Mouse (Mus musculus) ES-E14 (cell line): ENCODE results near the gene Ube4b. TPM values are rescaled to one million over a fixed set of nuclear protein-coding genes. Genes with fewer than 3 reads are reported as not detected.

ENCODE experiments used
- DNase-seq: peaks from one replicate; pipeline ENCODE4 v3.0.0-alpha.2; 2013; ENCODE audit warnings: low read depth, low spot score
- H3K27ac ChIP-seq: 2 replicates; pipeline ENCODE4 v1.5.1; 2012; ENCODE audit warnings: low read depth, mild to moderate bottlenecking, low read length, moderate library complexity, mixed read lengths; ENCODE audit not compliant: poor library complexity, insufficient read depth, severe bottlenecking
- H3K36me3 ChIP-seq: 2 replicates; pipeline ENCODE4 v1.6.1; 2012; ENCODE audit warnings: mild to moderate bottlenecking, low read length, moderate library complexity, mixed read lengths; ENCODE audit not compliant: control insufficient read depth, poor library complexity, insufficient read depth, severe bottlenecking
- H3K4me1 ChIP-seq, 2 experiments: fragments of 150-350 bp in 1 of 2; sonication (generic) in 1 of 2; 2 replicates each; pipeline ENCODE4 v1.6.1; 2012; ENCODE audit warnings: low read length in 2 of 2, mild to moderate bottlenecking in 1 of 2, mixed read lengths in 1 of 2; ENCODE audit not compliant: control insufficient read depth in 2 of 2, insufficient read depth in 2 of 2, poor library complexity in 1 of 2
- H3K4me3 ChIP-seq, 2 experiments: fragments of 150-350 bp in 1 of 2; sonication (generic) in 1 of 2; 2 replicates each; pipeline ENCODE4 v1.5.1; 2012; ENCODE audit warnings: low read length in 2 of 2, low read depth in 1 of 2, mild to moderate bottlenecking in 1 of 2, mixed read lengths in 1 of 2; ENCODE audit not compliant: insufficient read depth in 1 of 2, poor library complexity in 1 of 2, severe bottlenecking in 1 of 2
- H3K9ac ChIP-seq: 2 replicates; pipeline ENCODE4 v1.6.1; 2012; ENCODE audit warnings: low read depth, mild to moderate bottlenecking, low read length, mixed read lengths; ENCODE audit not compliant: poor library complexity, insufficient read depth, severe bottlenecking
- H3K9me3 ChIP-seq: fragments of 150-350 bp; sonication (generic); 2 replicates; pipeline ENCODE4 v1.6.1; 2012; ENCODE audit warnings: low read depth, mild to moderate bottlenecking, low read length; ENCODE audit not compliant: control insufficient read depth, insufficient read depth
- CHD2 ChIP-seq: IDR thresholded peaks from 2 replicates; pipeline ENCODE4 v1.6.1; 2014; ENCODE audit warnings: mild to moderate bottlenecking, low read depth, low read length, inconsistent platforms
- HCFC1 ChIP-seq: IDR thresholded peaks from 2 replicates; pipeline ENCODE4 v1.6.1; 2012; ENCODE audit warnings: low read length, inconsistent platforms, borderline replicate concordance; ENCODE audit not compliant: insufficient read depth
- MAFK ChIP-seq: IDR thresholded peaks from 2 replicates; pipeline ENCODE4 v1.6.1; 2014; ENCODE audit warnings: mild to moderate bottlenecking, low read depth, low read length, inconsistent platforms; ENCODE audit not compliant: insufficient read depth
- ZC3H11A ChIP-seq: IDR thresholded peaks from 2 replicates; pipeline ENCODE4 v1.6.1; 2012; ENCODE audit warnings: low read depth, mild to moderate bottlenecking, inconsistent platforms, low read length, borderline replicate concordance
- ZNF384 ChIP-seq: IDR thresholded peaks from 2 replicates; pipeline ENCODE4 v1.6.1; 2012; ENCODE audit warnings: low read depth, low read length, inconsistent platforms
- in situ Hi-C, 2 experiments: fragments of 600-800 bp; cut with MboI; formaldehyde crosslinking; loops; one replicate each; pipeline ENCODE4 v1.15.1; 2025; ENCODE audit warnings: low sequenced_read_pairs in 2 of 2, inconsistent platforms in 1 of 2; ENCODE audit not compliant: unreplicated experiment in 2 of 2
- total RNA-seq: library from RNA; depleted of rRNA; stranded (reverse); fragments of 300-350 nt; gene quantifications from 2 replicates; pipeline ENCODE4 v1.2.3, GENCODE M21; 2012

Ube4b gene
- total RNA-seq, 1 experiment: 72.4 TPM

DNA sequence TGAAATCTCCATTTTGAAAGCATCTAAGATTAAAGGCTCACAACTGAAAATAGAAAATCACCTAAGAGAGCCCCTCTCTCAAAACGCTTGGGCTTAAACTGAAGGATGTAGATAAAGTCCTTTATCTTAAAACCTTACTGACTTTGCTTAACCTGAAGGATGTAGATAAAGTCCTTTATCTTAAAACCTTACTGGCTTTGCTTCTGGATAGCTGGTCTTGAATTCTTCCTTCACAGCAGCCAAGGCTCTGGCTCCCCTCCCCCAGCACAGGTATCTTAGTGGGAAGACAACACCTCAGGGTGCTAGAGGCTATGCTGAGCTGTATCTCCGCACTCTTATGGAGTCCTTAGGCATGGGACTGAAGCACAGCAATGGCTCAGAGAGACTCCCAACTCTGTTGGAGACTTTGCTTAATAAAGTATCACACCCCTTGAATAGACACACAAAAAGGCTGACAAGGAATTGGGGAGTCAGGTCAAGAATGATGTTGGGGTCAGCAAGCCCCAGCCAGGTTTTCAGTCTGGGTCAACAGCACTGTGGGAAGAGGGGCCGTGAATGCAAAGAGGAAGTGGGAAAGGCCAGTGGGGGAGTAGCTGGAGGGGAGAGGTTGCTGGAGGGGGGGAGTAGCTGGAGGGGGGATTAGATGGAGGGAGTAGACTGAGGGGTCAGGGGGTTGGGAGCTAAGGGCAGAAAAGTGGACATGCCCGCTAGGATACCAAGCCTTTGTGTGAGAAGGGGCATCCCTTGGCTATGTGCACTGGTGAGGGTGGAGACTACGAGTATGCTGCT, 86.9 kb downstream of the Ube4b start:
- Histone ChIP-seq H3K9ac (no peak overlapping the region), H3K4me3 (no peak overlapping the region), H3K36me3 (peaks cover 50% of the 10 kb centered on the region), H3K4me1 (peaks cover 0 to 9% of the 10 kb centered on the region in 2 experiments; a peak in 2 of 4 replicates), H3K27ac (no peak overlapping the region; the same call in 1 of the 2 replicates), H3K9me3 (no peaks in the 10 kb centered on the region)
- TF ChIP-seq ZNF384: no peak
- DNase-seq: no peak
- in situ Hi-C loops: no loop called here

DNA sequence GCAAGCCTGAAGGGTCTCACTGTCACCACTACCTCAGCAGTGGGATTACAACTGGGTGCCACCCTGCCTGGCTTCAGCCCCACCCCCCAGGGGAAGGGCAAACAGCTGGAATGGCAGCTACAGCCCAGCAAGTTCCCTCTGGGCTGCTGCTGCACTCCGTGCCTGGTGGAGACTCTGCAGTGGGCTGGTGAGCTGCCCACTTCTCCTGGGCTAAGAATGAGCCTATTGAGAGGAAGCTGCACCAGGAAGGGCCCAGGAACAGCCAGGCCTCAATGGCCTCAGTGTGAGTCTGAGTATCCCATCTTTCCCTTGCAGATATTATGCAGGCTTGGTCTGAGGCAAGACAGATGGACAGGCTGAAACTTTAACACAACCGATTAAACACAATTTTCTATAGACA, 88.4 kb downstream of the Ube4b start:
- Histone ChIP-seq H3K9me3 (no peaks in the 10 kb centered on the region), H3K4me1 (peaks cover 0 to 9% of the 10 kb centered on the region in 2 experiments; a peak in 2 of 4 replicates), H3K9ac (no peak overlapping the region), H3K4me3 (no peak overlapping the region), H3K36me3 (peaks cover 46% of the 10 kb centered on the region), H3K27ac (no peak overlapping the region)
- in situ Hi-C loops: no loop called here
- no peak for DNase-seq
- no peak for TF ChIP-seq ZC3H11A
- TF ChIP-seq HCFC1: no peak
- no peak for TF ChIP-seq CHD2
- no peak for TF ChIP-seq ZNF384
- no peak for TF ChIP-seq MAFK

DNA sequence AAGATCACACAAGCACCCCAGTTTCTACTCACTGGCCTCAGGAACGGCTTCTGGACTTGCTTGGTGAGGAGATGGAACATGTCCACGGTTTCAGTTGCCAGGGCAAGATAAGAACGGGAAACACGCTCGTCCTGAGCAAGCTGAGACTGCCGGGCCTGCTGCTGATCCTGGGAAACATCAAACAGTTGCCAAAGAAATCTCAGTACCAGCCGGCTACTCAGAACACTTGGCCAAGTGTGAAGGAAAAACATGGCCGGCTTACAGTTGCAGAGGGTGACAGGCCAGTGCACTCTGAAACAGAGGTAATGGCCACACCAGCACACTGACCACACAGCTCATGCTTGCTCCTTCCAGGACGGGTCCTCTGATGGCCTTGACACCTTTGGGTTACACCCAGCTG, 89.2 kb downstream of the Ube4b start:
- Histone ChIP-seq H3K4me1 (peaks cover 2 to 13% of the 10 kb centered on the region in 2 experiments; a peak in 2 of 4 replicates), H3K9me3 (no peaks in the 10 kb centered on the region), H3K36me3 (peaks cover 46% of the 10 kb centered on the region), H3K4me3 (no peak overlapping the region), H3K27ac (no peak overlapping the region), H3K9ac (no peak overlapping the region)
- TF ChIP-seq CHD2 (no peak), ZC3H11A (no peak), MAFK (no peak), ZNF384 (no peak), HCFC1 (no peak)
- in situ Hi-C loops: no loop called here
- DNase-seq: no peak

DNA sequence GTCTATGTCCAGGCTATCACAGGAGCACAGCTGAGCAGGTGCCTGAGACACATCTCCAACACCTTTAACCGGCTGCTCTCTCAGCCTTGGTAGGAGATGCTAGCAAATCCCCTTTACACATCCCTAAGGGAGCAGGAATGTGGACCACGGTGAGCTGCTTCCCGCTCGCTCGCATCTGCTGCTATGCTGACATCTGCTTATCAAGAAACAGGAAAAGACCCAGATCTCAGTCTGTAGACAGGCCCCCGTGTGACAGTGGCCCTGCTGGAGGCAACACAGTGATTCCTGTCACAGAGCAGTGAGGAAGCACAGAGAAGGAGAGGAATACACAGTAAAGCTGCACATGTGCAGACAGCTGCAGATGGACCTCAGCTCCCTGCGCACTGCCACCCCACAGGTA, 90.2 kb downstream of the Ube4b start:
- in situ Hi-C loops: no loop called here
- Histone ChIP-seq H3K36me3 (peaks cover 47% of the 10 kb centered on the region), H3K4me1 (peaks cover 2 to 16% of the 10 kb centered on the region in 2 experiments; a peak in 2 of 4 replicates), H3K4me3 (no peak overlapping the region), H3K9me3 (no peaks in the 10 kb centered on the region), H3K9ac (no peak overlapping the region), H3K27ac (no peak overlapping the region)
- no peak for DNase-seq
- TF ChIP-seq ZC3H11A: no peak
- TF ChIP-seq HCFC1: no peak

DNA sequence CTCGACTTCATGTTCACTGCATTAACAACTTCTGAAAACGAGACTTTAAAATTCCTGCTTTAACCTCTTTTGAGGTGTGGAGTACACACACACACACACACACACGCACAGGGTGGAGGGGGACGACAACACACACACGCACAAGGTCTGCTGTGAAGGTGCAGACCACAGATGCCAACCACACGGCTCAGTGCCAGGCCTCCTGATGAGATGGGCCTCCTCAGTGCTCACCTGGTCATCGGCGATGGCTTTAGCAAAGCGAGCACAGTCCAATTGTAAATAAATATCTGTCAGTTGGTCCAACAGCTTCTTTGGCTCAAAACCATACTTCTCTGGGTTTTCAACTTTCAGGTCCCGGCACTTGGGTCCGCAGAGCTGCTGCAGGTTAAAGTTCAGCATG, 91.7 kb downstream of the Ube4b start:
- H3K9ac ChIP-seq: no peak overlapping the region
- no peak overlapping the region for H3K27ac ChIP-seq
- no peak for DNase-seq
- H3K36me3 ChIP-seq: peaks cover 56% of the 10 kb centered on the region
- in situ Hi-C loops: no loop called here
- TF ChIP-seq CHD2: no peak
- TF ChIP-seq MAFK: no peak
- no peak for TF ChIP-seq ZNF384
- TF ChIP-seq ZC3H11A: no peak
- TF ChIP-seq HCFC1: no peak
- H3K9me3 ChIP-seq: no peaks in the 10 kb centered on the region
- peaks cover 2 to 9% of the 10 kb centered on the region in 2 experiments; a peak in 2 of 4 replicates for H3K4me1 ChIP-seq
- H3K4me3 ChIP-seq: no peak overlapping the region
